ENCODE assay signal across 8 mouse cellular contexts in genomic region chr8:121602860-121603259, GRCm38 (mm10). TPM values are rescaled to one million over a fixed set of nuclear protein-coding genes. Genes with fewer than 3 reads are reported as not detected.
DNase-seq lines count a peak whose midpoint lies in the region; ATAC-seq and TF ChIP-seq lines count a peak whose summit lies in the region.

No protein-coding gene starts in this region.

- no peak overlapping the region for H3K27ac ChIP-seq in limb, embryonic 11.5 days (replicated peaks; ENCODE audit: low read depth, low read length)
- no peak overlapping the region for H3K27ac ChIP-seq in olfactory bulb, adult 2 months (ENCODE audit: insufficient read depth, low read depth, low read length)

- DNase-seq in CD4-positive, CD25-positive, alpha-beta regulatory T cell, adult 2 months (ENCODE audit: low read depth, low spot score), result peak; percentile 74
- peak; percentile 68 for DNase-seq in T-cell, adult 2 months (ENCODE audit: low spot score)
- DNase-seq in cerebellum, postnatal 36 days, result peak; percentile 66 to 68
- peak; percentile 66 for DNase-seq in gastrocnemius, postnatal 10 days
- peak; percentile 72 to 83 for DNase-seq in kidney, adult 8-10 months
- DNase-seq in limb, embryonic 11.5 days (ENCODE audit: low spot score), result peak; percentile 69
- peak; percentile 53 to 70 for DNase-seq in urinary bladder, postnatal 36 days (ENCODE audit: low spot score in 2 of 2)

- H3K4me2 ChIP-seq in limb, embryonic 11.5 days (ENCODE audit: low read depth, severe bottlenecking), result no peak overlapping the region

- peak; percentile 52; the same call in 1 of the 2 replicates for TF ChIP-seq CTCF in olfactory bulb, adult 2 months (IDR thresholded peaks at IDR 0.05; ENCODE audit: insufficient read depth, low read depth, low read length)

- peaks cover 21% of the 10 kb centered on the region for H3K36me3 ChIP-seq in limb, embryonic 11.5 days (ENCODE audit: control insufficient read depth, insufficient read depth, low read length)

- no peak for TF ChIP-seq POLR2A in olfactory bulb, adult 2 months (IDR thresholded peaks at IDR 0.05; ENCODE audit: insufficient read depth, low read depth, low read length)

- no peak overlapping the region for H3K4me3 ChIP-seq in limb, embryonic 11.5 days (ENCODE audit: low read depth, low read length)
- H3K4me3 ChIP-seq in olfactory bulb, adult 2 months (ENCODE audit: insufficient read depth, low read depth, low read length), result no peak overlapping the region

- H3K9me3 ChIP-seq in limb, embryonic 11.5 days (ENCODE audit: control insufficient read depth, low read length), result no peaks in the 10 kb centered on the region

- no peaks in the 10 kb centered on the region for H3K27me3 ChIP-seq in limb, embryonic 11.5 days (ENCODE audit: control insufficient read depth, insufficient read depth, low read length)

- ATAC-seq in limb, embryonic 11.5 days (ENCODE audit: insufficient number of reproducible peaks, low FRiP score, low TSS enrichment, low read depth), result no peak

- no peak overlapping the region for H3K9ac ChIP-seq in limb, embryonic 11.5 days (ENCODE audit: low read length)

- no peaks in the 10 kb centered on the region for H3K4me1 ChIP-seq in limb, embryonic 11.5 days (ENCODE audit: control insufficient read depth, insufficient read depth, low read length)
- peaks cover 14% of the 10 kb centered on the region for H3K4me1 ChIP-seq in olfactory bulb, adult 2 months (ENCODE audit: control insufficient read depth, insufficient read depth, low read length)

- 40% methylated on average over 3 of the region's 3 CpGs for WGBS in limb, embryonic 11.5 days
- WGBS in olfactory bulb, adult 2 months, result 5% methylated on average over 3 of the region's 3 CpGs

RNA-seq across cellular contexts. Expression of gene Map1lc3b, which starts 12.7 kb away (rescaled TPM):
- total RNA-seq in gastrocnemius, postnatal 10 days (2021), result 100 to 1,000 TPM; 101 to 106 TPM
- 195 and 217 TPM in 2 replicates for polyA plus RNA-seq in limb, embryonic 11.5 days (2014; fragmentation: Nextera tagmentation; extraction: Ambion mirVana)
- not detected in 2 replicates for polyA plus RNA-seq in olfactory bulb, adult 2 months (2012; ENCODE audit: insufficient read depth, insufficient read length, low replicate concordance, missing spikeins)

RNA-seq across cellular contexts. Expression of gene Fbxo31, which starts 24.3 kb away (rescaled TPM):
- total RNA-seq in gastrocnemius, postnatal 10 days (2021), result 10 to 100 TPM; 59.6 to 70.3 TPM
- 13.5 and 13.8 TPM in 2 replicates for polyA plus RNA-seq in limb, embryonic 11.5 days (2014; fragmentation: Nextera tagmentation; extraction: Ambion mirVana)
- not detected in 2 replicates for polyA plus RNA-seq in olfactory bulb, adult 2 months (2012; ENCODE audit: insufficient read depth, insufficient read length, low replicate concordance, missing spikeins)

RNA-seq across cellular contexts. Expression of gene Zcchc14, which starts 49.8 kb away (rescaled TPM):
- total RNA-seq in gastrocnemius, postnatal 10 days (2021), result 10 to 100 TPM; 25.0 to 33.1 TPM
- polyA plus RNA-seq in limb, embryonic 11.5 days (2014; fragmentation: Nextera tagmentation; extraction: Ambion mirVana), result 19.0 and 20.5 TPM in 2 replicates
- polyA plus RNA-seq in olfactory bulb, adult 2 months (2012; ENCODE audit: insufficient read depth, insufficient read length, low replicate concordance, missing spikeins), result not detected in 2 replicates

RNA-seq across cellular contexts. Expression of gene 1700018B08Rik, which starts 58.7 kb away (rescaled TPM):
- not detected for total RNA-seq in gastrocnemius, postnatal 10 days (2021)
- not detected in 2 replicates for polyA plus RNA-seq in limb, embryonic 11.5 days (2014; fragmentation: Nextera tagmentation; extraction: Ambion mirVana)
- polyA plus RNA-seq in olfactory bulb, adult 2 months (2012; ENCODE audit: insufficient read depth, insufficient read length, low replicate concordance, missing spikeins), result not detected in 2 replicates

Comparison
In these comparisons a context has a peak if more than half of its experiments do, and no peak if none do; other contexts are left out.
1. RNA of gene Fbxo31, which starts 24.3 kb away (polyA plus RNA-seq): 13.5 to 13.8 TPM in limb, embryonic 11.5 days; not detected in olfactory bulb, adult 2 months; every median in the first group is over 10 times any median in the second.
2. Peak in every context shown above with its lines, with median percentiles within 50 percentile points of each other: DNase-seq.